Mouse (Mus musculus) MEL (cell line): ENCODE data around the gene Prkce. TPM values are rescaled to one million over a fixed set of nuclear protein-coding genes. Genes with fewer than 3 reads are reported as not detected.

ENCODE experiments used
- DNase-seq: peaks from one replicate; pipeline ENCODE4 v3.0.0; 2011; ENCODE audit warnings: low read depth, low spot score
- H3K27ac ChIP-seq: 2 replicates; pipeline ENCODE4 v1.5.1; 2012; ENCODE audit warnings: low read depth, mild to moderate bottlenecking, control low read depth, low read length, moderate library complexity; ENCODE audit not compliant: control insufficient read depth
- H3K27me3 ChIP-seq, 2 experiments: fragments of 150-350 bp in 1 of 2; sonication (generic) in 1 of 2; 2 replicates each; pipeline ENCODE4 v1.6.1; 2012; ENCODE audit warnings: low read length in 2 of 2, mild to moderate bottlenecking in 2 of 2, improper control_type of control experiment in 1 of 2, moderate library complexity in 1 of 2; ENCODE audit not compliant: insufficient read depth in 2 of 2, control insufficient read depth in 1 of 2
- H3K36me3 ChIP-seq, 2 experiments: 2 replicates each; pipeline ENCODE4 v1.6.1; 2012 to 2014; ENCODE audit warnings: low read length in 2 of 2, improper control_type of control experiment in 1 of 2, inconsistent platforms in 1 of 2, mild to moderate bottlenecking in 1 of 2; ENCODE audit not compliant: insufficient read depth in 2 of 2, control insufficient read depth in 1 of 2
- H3K4me1 ChIP-seq, 2 experiments: fragments of 150-350 bp in 1 of 2; sonication (generic) in 1 of 2; 2 replicates each; pipeline ENCODE4 v1.6.1; 2012; ENCODE audit warnings: low read length in 2 of 2, improper control_type of control experiment in 1 of 2, mild to moderate bottlenecking in 1 of 2; ENCODE audit not compliant: insufficient read depth in 2 of 2, control insufficient read depth in 1 of 2
- H3K4me3 ChIP-seq, 2 experiments: fragments of 150-350 bp in 1 of 2; sonication (generic) in 1 of 2; 2 replicates each; pipeline ENCODE4 v1.5.1; 2012; ENCODE audit warnings: low read depth in 2 of 2, low read length in 2 of 2, mild to moderate bottlenecking in 2 of 2, moderate library complexity in 2 of 2, control low read depth in 1 of 2, improper control_type of control experiment in 1 of 2; ENCODE audit not compliant: control insufficient read depth in 1 of 2, insufficient read depth in 1 of 2
- H3K79me2 ChIP-seq: 2 replicates; pipeline ENCODE4 v1.6.1; 2012; ENCODE audit warnings: mild to moderate bottlenecking, low read length, moderate library complexity; ENCODE audit not compliant: control insufficient read depth, poor library complexity, insufficient read depth
- H3K9ac ChIP-seq: 2 replicates; pipeline ENCODE4 v1.6.1; 2012; ENCODE audit warnings: low read depth, mild to moderate bottlenecking, control low read depth, low read length, moderate library complexity; ENCODE audit not compliant: control insufficient read depth, poor library complexity, severe bottlenecking
- H3K9me3 ChIP-seq: fragments of 150-350 bp; sonication (generic); replicated peaks from 2 replicates; pipeline ENCODE4 v1.6.1; 2012; ENCODE audit warnings: mild to moderate bottlenecking, low read length, improper control_type of control experiment, moderate library complexity; ENCODE audit not compliant: insufficient read depth
- CHD2 ChIP-seq: IDR thresholded peaks from 2 replicates; pipeline ENCODE4 v1.6.1; 2011; ENCODE audit warnings: low read length, improper control_type of control experiment
- E2F4 ChIP-seq: IDR thresholded peaks from 2 replicates; pipeline ENCODE4 v1.6.1; 2011; ENCODE audit warnings: low read depth, low read length, improper control_type of control experiment, borderline replicate concordance
- ETS1 ChIP-seq: IDR thresholded peaks from 2 replicates; pipeline ENCODE4 v1.6.1; 2012; ENCODE audit warnings: low read depth, mild to moderate bottlenecking, inconsistent platforms, low read length, improper control_type of control experiment, moderate library complexity
- GABPA ChIP-seq: IDR thresholded peaks from 2 replicates; pipeline ENCODE4 v1.6.1; 2012; ENCODE audit warnings: low read depth, mild to moderate bottlenecking, inconsistent platforms, low read length, improper control_type of control experiment, moderate library complexity
- GATA1 ChIP-seq: IDR thresholded peaks from 2 replicates; pipeline ENCODE4 v1.6.1; 2011; ENCODE audit warnings: low read depth, low read length, improper control_type of control experiment
- HCFC1 ChIP-seq: IDR thresholded peaks from 2 replicates; pipeline ENCODE4 v1.6.1; 2012; ENCODE audit warnings: low read depth, mild to moderate bottlenecking, inconsistent platforms, low read length, improper control_type of control experiment, moderate library complexity
- JUND ChIP-seq: IDR thresholded peaks from 2 replicates; pipeline ENCODE4 v1.6.1; 2011; ENCODE audit warnings: low read depth, mild to moderate bottlenecking, improper control_type of control experiment, low read length
- MYC ChIP-seq: IDR thresholded peaks from 2 replicates; pipeline ENCODE4 v1.6.1; 2011; ENCODE audit warnings: low read depth, mild to moderate bottlenecking, low read length, improper control_type of control experiment, moderate library complexity
- NRF1 ChIP-seq: IDR thresholded peaks from 2 replicates; pipeline ENCODE4 v1.6.1; 2014; ENCODE audit warnings: low read depth, mild to moderate bottlenecking, inconsistent platforms, low read length, improper control_type of control experiment, moderate library complexity; ENCODE audit not compliant: poor library complexity, insufficient read depth, severe bottlenecking
- POLR2AphosphoS5 ChIP-seq: IDR thresholded peaks from 2 replicates; pipeline ENCODE4 v1.6.1; 2012; ENCODE audit warnings: low read depth, borderline replicate concordance, mild to moderate bottlenecking, inconsistent platforms, low read length, moderate library complexity, mixed read lengths
- RAD21 ChIP-seq: IDR thresholded peaks from 2 replicates; pipeline ENCODE4 v1.6.1; 2011; ENCODE audit warnings: mild to moderate bottlenecking, low read depth, low read length, improper control_type of control experiment
- SIN3A ChIP-seq: IDR thresholded peaks from 2 replicates; pipeline ENCODE4 v1.6.1; 2012; ENCODE audit warnings: low read length, improper control_type of control experiment, inconsistent platforms
- SMC3 ChIP-seq: IDR thresholded peaks from 2 replicates; pipeline ENCODE4 v1.6.1; 2011; ENCODE audit warnings: low read depth, low read length, improper control_type of control experiment
- TAL1 ChIP-seq: IDR thresholded peaks from 2 replicates; pipeline ENCODE4 v1.6.1; 2012; ENCODE audit warnings: mild to moderate bottlenecking, inconsistent platforms, low read length, moderate library complexity, mixed read lengths
- TBP ChIP-seq: IDR thresholded peaks from 2 replicates; pipeline ENCODE4 v1.8.0; 2011; ENCODE audit warnings: low read depth, low read length, improper control_type of control experiment
- UBTF ChIP-seq: IDR thresholded peaks from 2 replicates; pipeline ENCODE4 v1.6.1; 2012; ENCODE audit warnings: low read depth, mild to moderate bottlenecking, inconsistent platforms, low read length, improper control_type of control experiment, moderate library complexity, borderline replicate concordance; ENCODE audit not compliant: insufficient read depth
- USF1 ChIP-seq: IDR thresholded peaks from 2 replicates; pipeline ENCODE4 v1.6.1; 2014; ENCODE audit warnings: low read depth, mild to moderate bottlenecking, inconsistent platforms, low read length, improper control_type of control experiment, moderate library complexity
- ZC3H11A ChIP-seq: IDR thresholded peaks from 2 replicates; pipeline ENCODE4 v1.6.1; 2012; ENCODE audit warnings: low read depth, mild to moderate bottlenecking, inconsistent platforms, low read length, improper control_type of control experiment
- ZNF384 ChIP-seq: IDR thresholded peaks from 2 replicates; pipeline ENCODE4 v1.6.1; 2012; ENCODE audit warnings: low read depth, mild to moderate bottlenecking, inconsistent platforms, low read length, improper control_type of control experiment
- polyA plus RNA-seq, 2 experiments: library from polyadenylated mRNA; stranded (reverse) in 1 of 2; unstranded in 1 of 2; fragments of >175 nt in 1 of 2; fragments of >200 nt in 1 of 2; gene quantifications; 2 replicates each; pipeline versions ENCODE4 v1.2.1 to v1.2.4; 2012; ENCODE audit warnings: low replicate concordance in 2 of 2, low read depth in 1 of 2; ENCODE audit not compliant: insufficient read length in 2 of 2, insufficient read depth in 1 of 2, missing spikeins in 1 of 2
- total RNA-seq: library from RNA; depleted of rRNA; stranded (reverse); fragments of 300-350 nt; gene quantifications from 2 replicates; pipeline ENCODE4 v1.2.3, GENCODE M21; 2012

The Prkce gene
- total and polyA plus RNA-seq, 3 experiments = 3.0 to 5.3 TPM; not detected in 1

DNA sequence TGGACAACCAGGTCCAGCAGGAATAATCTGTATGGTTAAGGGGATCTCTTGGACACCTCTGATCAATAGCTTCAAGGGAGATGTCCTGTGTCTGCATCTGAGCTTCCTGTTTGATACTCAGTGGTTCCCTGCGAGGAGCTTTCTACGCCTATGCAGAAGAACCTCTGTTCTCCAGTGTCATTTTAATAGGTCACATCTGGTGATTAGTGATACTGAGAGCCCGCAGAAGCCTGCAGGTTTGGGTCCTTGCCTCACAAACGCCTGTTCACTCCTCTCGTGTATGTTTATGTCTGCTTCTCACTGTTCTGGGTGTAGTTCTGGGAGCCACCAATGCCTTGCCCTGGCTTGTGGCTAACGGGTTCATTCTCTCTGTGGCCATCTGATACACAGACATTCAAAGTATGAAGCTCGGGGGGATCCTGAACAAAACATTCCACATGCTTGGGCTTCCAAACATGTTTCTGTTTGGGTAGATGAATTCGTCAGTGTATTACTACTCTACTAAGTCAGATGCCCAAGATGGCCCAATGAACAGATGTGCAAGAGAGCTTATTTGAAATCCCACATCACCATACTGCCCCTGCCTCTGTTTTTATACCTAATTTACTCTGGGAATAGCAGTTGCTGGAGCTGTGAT lies 202.6 kb downstream of the Prkce start:
- H3K79me2 ChIP-seq = no peaks in the 10 kb centered on the region
- no peak for DNase-seq
- H3K9me3 ChIP-seq = no peaks in the 10 kb centered on the region
- H3K27me3 ChIP-seq = no peaks in the 10 kb centered on the region
- H3K36me3 ChIP-seq = no peaks in the 10 kb centered on the region
- H3K4me3 ChIP-seq = no peak overlapping the region
- H3K4me1 ChIP-seq = no peaks in the 10 kb centered on the region
- TF ChIP-seq SMC3 = no peak
- TF ChIP-seq SIN3A = no peak
- no peak for TF ChIP-seq CHD2
- no peak for TF ChIP-seq HCFC1
- no peak for TF ChIP-seq JUND
- TF ChIP-seq MYC = no peak
- TF ChIP-seq GATA1 = no peak
- no peak for TF ChIP-seq USF1
- TF ChIP-seq ETS1 = no peak
- TF ChIP-seq UBTF = no peak
- no peak for TF ChIP-seq ZC3H11A
- TF ChIP-seq E2F4 = no peak
- TF ChIP-seq RAD21 = no peak
- no peak for TF ChIP-seq TAL1
- TF ChIP-seq ZNF384 = no peak
- TF ChIP-seq POLR2AphosphoS5 = no peak
- TF ChIP-seq GABPA = no peak
- no peak overlapping the region for H3K9ac ChIP-seq
- H3K27ac ChIP-seq = no peak overlapping the region

GRCm38 (mm10) chr17:86371101-86371561 lies 203.5 kb downstream of the Prkce start:
- no peak overlapping the region for H3K4me3 ChIP-seq
- no peaks in the 10 kb centered on the region for H3K36me3 ChIP-seq
- no peaks in the 10 kb centered on the region for H3K9me3 ChIP-seq
- no peaks in the 10 kb centered on the region for H3K4me1 ChIP-seq
- no peaks in the 10 kb centered on the region for H3K27me3 ChIP-seq
- DNase-seq = no peak
- no peaks in the 10 kb centered on the region for H3K79me2 ChIP-seq
- TF ChIP-seq SMC3 (no peak), ETS1 (no peak), SIN3A (no peak), NRF1 (no peak), TBP (no peak)
- no peak overlapping the region for H3K27ac ChIP-seq
- no peak overlapping the region for H3K9ac ChIP-seq
